Mouse (Mus musculus) liver, postnatal 0 days (tissue): ENCODE measurements at regions not wholly inside any gene's neighbourhood (a gene's known extent, or its start where the extent isn't known, plus 50 kb on each side); places are given as distances from the start of the nearest gene placed in this dataset.

Source experiments
- ATAC-seq: fragments of 200-750 bp; cut with Nextera tagmentation; 2 replicates; pipeline ENCODE4 v1.8.0; 2017; ENCODE audit warnings: mild to moderate bottlenecking, moderate library complexity
- DNase-seq: peaks from one replicate; pipeline ENCODE4 v3.0.0-alpha.2; 2016
- H3K27ac ChIP-seq: fragments of 300-500 bp; sonication (generic); 2 replicates; pipeline ENCODE4 v1.5.1; 2014; ENCODE audit warnings: antibody characterized with exemption, moderate library complexity, mild to moderate bottlenecking, low read depth
- H3K27me3 ChIP-seq: fragments of 300-500 bp; sonication (generic); 2 replicates; pipeline ENCODE4 v1.6.1; 2014; ENCODE audit warnings: low read length, control low read depth, mixed read lengths; ENCODE audit not compliant: insufficient read depth
- H3K36me3 ChIP-seq: fragments of 300-500 bp; sonication (generic); replicated peaks from 2 replicates; pipeline ENCODE4 v1.6.1; 2014; ENCODE audit warnings: mild to moderate bottlenecking, control low read depth, low read length, moderate library complexity, mixed read lengths; ENCODE audit not compliant: insufficient read depth
- H3K4me1 ChIP-seq: fragments of 300-500 bp; sonication (generic); 2 replicates; pipeline ENCODE4 v1.6.1; 2014; ENCODE audit warnings: antibody characterized with exemption, mild to moderate bottlenecking, control low read depth; ENCODE audit not compliant: insufficient read depth
- H3K4me2 ChIP-seq: fragments of 300-500 bp; sonication (generic); 2 replicates; pipeline ENCODE4 v1.6.1; 2014; ENCODE audit warnings: low read depth, mild to moderate bottlenecking, low read length, moderate library complexity, mixed read lengths
- H3K4me3 ChIP-seq: fragments of 300-500 bp; sonication (generic); 2 replicates; pipeline ENCODE4 v1.5.1; 2014; ENCODE audit warnings: low read depth, low read length
- H3K9ac ChIP-seq: fragments of 300-500 bp; sonication (generic); replicated peaks from 2 replicates; pipeline ENCODE4 v1.6.1; 2014; ENCODE audit warnings: mild to moderate bottlenecking, moderate library complexity
- H3K9me3 ChIP-seq: fragments of 300-500 bp; sonication (generic); 2 replicates; pipeline ENCODE4 v1.6.1; 2016; ENCODE audit warnings: mild to moderate bottlenecking, control low read depth, low read length, mixed read lengths
- CTCF ChIP-seq: sonication (generic); IDR thresholded peaks from 2 replicates; pipeline ENCODE4 v1.5.1; 2016; ENCODE audit warnings: antibody characterized with exemption, low read depth
- EP300 ChIP-seq: IDR thresholded peaks from 2 replicates; pipeline ENCODE4 v1.6.1; 2016; ENCODE audit warnings: antibody characterized with exemption, low read depth, mild to moderate bottlenecking
- WGBS: fragments of 180-500 bp; shearing (Covaris S2); extraction: QIAGEN DNeasy Blood & Tissue Kit; methylation state at CpG from one replicate; pipeline ENCODE4 v1.1.7; 2014; ENCODE audit not compliant: insufficient replicate concordance; 5-methylcytosine and 5-hydroxymethylcytosine counted together

GRCm38 (mm10) chr4:81743978-81744628 lies 301.5 kb upstream of the Mpdz start:
- no peaks in the 10 kb centered on the region for H3K4me1 ChIP-seq
- ATAC-seq (no peak), DNase-seq (no peak)
- no peaks in the 10 kb centered on the region for H3K27me3 ChIP-seq
- H3K27ac ChIP-seq: no peak overlapping the region
- WGBS: 54% methylated on average over 8 of the region's 8 CpGs
- TF ChIP-seq EP300 (no peak), CTCF (no peak)
- no peaks in the 10 kb centered on the region for H3K36me3 ChIP-seq
- H3K9me3 ChIP-seq: no peaks in the 10 kb centered on the region
- H3K4me3 ChIP-seq: no peak overlapping the region
- no peak overlapping the region for H3K9ac ChIP-seq
- H3K4me2 ChIP-seq: no peak overlapping the region

GRCm38 (mm10) chr4:81742536-81743459 lies 300.2 kb upstream of the Mpdz start:
- DNase-seq (no peak), ATAC-seq (no peak; the same call in 1 of the 2 replicates)
- H3K27me3 ChIP-seq: no peaks in the 10 kb centered on the region
- H3K36me3 ChIP-seq: no peaks in the 10 kb centered on the region
- H3K4me2 ChIP-seq: no peak overlapping the region
- H3K27ac ChIP-seq: no peak overlapping the region
- H3K4me3 ChIP-seq: no peak overlapping the region
- no peaks in the 10 kb centered on the region for H3K9me3 ChIP-seq
- TF ChIP-seq CTCF: no peak
- no peaks in the 10 kb centered on the region for H3K4me1 ChIP-seq
- H3K9ac ChIP-seq: no peak overlapping the region
- WGBS: 39% methylated on average over 4 of the region's 4 CpGs

- 87% methylated on average over 2 of the region's 2 CpGs for WGBS
- Histone ChIP-seq H3K4me3 (no peak overlapping the region), H3K9ac (no peak overlapping the region), H3K9me3 (no peaks in the 10 kb centered on the region), H3K4me2 (no peak overlapping the region), H3K36me3 (no peaks in the 10 kb centered on the region), H3K27ac (no peak overlapping the region), H3K4me1 (no peaks in the 10 kb centered on the region), H3K27me3 (no peaks in the 10 kb centered on the region)
- DNase-seq (no peak), ATAC-seq (no peak)
- no peak for TF ChIP-seq CTCF
- TF ChIP-seq EP300: no peak
Measured at GRCm38 (mm10) chr4:81734391-81734790, 291.8 kb upstream of the Mpdz start.

GRCm38 (mm10) chr4:81730386-81730785 lies 287.8 kb upstream of the Mpdz start:
- DNase-seq: no peak
- ATAC-seq: no peak
- Histone ChIP-seq H3K4me1 (no peaks in the 10 kb centered on the region), H3K4me2 (no peak overlapping the region), H3K9me3 (no peaks in the 10 kb centered on the region), H3K27ac (no peak overlapping the region), H3K9ac (no peak overlapping the region), H3K36me3 (no peaks in the 10 kb centered on the region), H3K4me3 (no peak overlapping the region), H3K27me3 (no peaks in the 10 kb centered on the region)
- 51% methylated on average over 2 of the region's 2 CpGs for WGBS
- TF ChIP-seq EP300 (no peak), CTCF (no peak)

GRCm38 (mm10) chr4:81728961-81729360 lies 286.3 kb upstream of the Mpdz start:
- no peak for DNase-seq

GRCm38 (mm10) chr4:81727735-81728581 lies 285.3 kb upstream of the Mpdz start:
- ATAC-seq: no peak
- Histone ChIP-seq H3K27ac (no peak overlapping the region), H3K4me3 (no peak overlapping the region)

More at GRCm38 (mm10) chr4:81728961-81729360, 286.3 kb upstream of the Mpdz start:
- H3K27me3 ChIP-seq: no peaks in the 10 kb centered on the region
- no peak overlapping the region for H3K4me2 ChIP-seq
- peaks cover 4% of the 10 kb centered on the region for H3K9me3 ChIP-seq
- no peak overlapping the region for H3K9ac ChIP-seq
- no peaks in the 10 kb centered on the region for H3K4me1 ChIP-seq
- no peak overlapping the region for H3K4me3 ChIP-seq
- H3K27ac ChIP-seq: no peak overlapping the region
- TF ChIP-seq EP300: no peak
- TF ChIP-seq CTCF: no peak
- ATAC-seq: no peak
- no peaks in the 10 kb centered on the region for H3K36me3 ChIP-seq
- WGBS: 81% methylated on average over 3 of the region's 3 CpGs

More at GRCm38 (mm10) chr4:81727735-81728581, 285.3 kb upstream of the Mpdz start:
- 69% methylated on average over 12 of the region's 12 CpGs for WGBS
- DNase-seq: no peak
- TF ChIP-seq CTCF: no peak
- no peak for TF ChIP-seq EP300
- H3K4me1 ChIP-seq: no peaks in the 10 kb centered on the region
- H3K36me3 ChIP-seq: no peaks in the 10 kb centered on the region
- no peaks in the 10 kb centered on the region for H3K27me3 ChIP-seq
- H3K4me2 ChIP-seq: no peak overlapping the region
- peaks cover 4% of the 10 kb centered on the region for H3K9me3 ChIP-seq
- no peak overlapping the region for H3K9ac ChIP-seq
